Comparison of ENCODE assay signal across 22 mouse cellular contexts in the genomic region with DNA sequence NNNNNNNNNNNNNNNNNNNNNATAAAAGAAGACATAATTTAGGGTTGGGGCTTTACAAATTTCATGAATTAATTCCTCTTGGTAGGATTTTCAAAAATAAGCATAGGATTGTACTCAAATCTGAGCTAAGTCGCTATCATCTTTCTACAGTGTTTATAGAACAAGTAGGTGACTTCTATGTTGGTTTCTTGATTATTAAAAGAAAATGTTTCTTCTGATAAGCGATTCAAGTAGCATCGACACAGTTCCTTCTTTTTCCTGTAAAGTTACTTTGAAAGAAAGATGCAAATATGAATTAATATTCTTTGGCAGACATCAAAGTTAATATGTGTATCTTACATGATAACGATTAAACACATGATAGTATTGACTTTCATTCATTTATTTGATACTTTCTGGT. TPM values are rescaled to one million over a fixed set of nuclear protein-coding genes. Genes with fewer than 3 reads are reported as not detected.
DNase-seq lines count a peak whose midpoint lies in the region; ATAC-seq and TF ChIP-seq lines count a peak whose summit lies in the region.
"Had no signal": no experiment of that assay in that cellular context is flagged by ENCODE, and none has a peak within 500 bp of the region (broad histone marks: within the 10 kb centered on the region; RNA-seq: fewer than 3 reads in every experiment).

No protein-coding gene starts in this region.

- no peaks in the 10 kb centered on the region for H3K27me3 ChIP-seq in intestine, postnatal 0 days (replicated peaks; ENCODE audit: control insufficient read depth, insufficient read depth, low read length)
- H3K27me3 ChIP-seq in intestine, embryonic 16.5 days (replicated peaks; ENCODE audit: control insufficient read depth, insufficient read depth, low read length) = no peaks in the 10 kb centered on the region
- H3K27me3 ChIP-seq in neural tube, embryonic 13.5 days = no peaks in the 10 kb centered on the region
- H3K27me3 ChIP-seq in liver, embryonic 15.5 days = no peaks in the 10 kb centered on the region
- no peaks in the 10 kb centered on the region for H3K27me3 ChIP-seq in neural tube, embryonic 15.5 days (replicated peaks)
- H3K27me3 ChIP-seq: embryonic facial prominence, embryonic 13.5 days; megakaryocyte, embryonic 14.5 days had no signal

- no peaks in the 10 kb centered on the region for H3K9me3 ChIP-seq in intestine, postnatal 0 days (ENCODE audit: control insufficient read depth)
- H3K9me3 ChIP-seq in intestine, embryonic 16.5 days (ENCODE audit: control insufficient read depth, low read length) = no peaks in the 10 kb centered on the region
- H3K9me3 ChIP-seq in neural tube, embryonic 13.5 days = no peaks in the 10 kb centered on the region
- H3K9me3 ChIP-seq in liver, embryonic 15.5 days (replicated peaks) = no peaks in the 10 kb centered on the region
- H3K9me3 ChIP-seq in neural tube, embryonic 15.5 days (replicated peaks) = no peaks in the 10 kb centered on the region
- H3K9me3 ChIP-seq: embryonic facial prominence, embryonic 13.5 days; megakaryocyte, embryonic 14.5 days had no signal

- H3K27ac ChIP-seq in intestine, postnatal 0 days (ENCODE audit: low read depth, low read length) = no peak overlapping the region
- no peak overlapping the region for H3K27ac ChIP-seq in intestine, embryonic 16.5 days (ENCODE audit: low read length)
- H3K27ac ChIP-seq in neural tube, embryonic 13.5 days (replicated peaks) = no peak overlapping the region
- no peak overlapping the region for H3K27ac ChIP-seq in liver, embryonic 15.5 days (replicated peaks)
- no peak overlapping the region for H3K27ac ChIP-seq in neural tube, embryonic 15.5 days (replicated peaks)
- H3K27ac ChIP-seq: embryonic facial prominence, embryonic 13.5 days had no signal

- no peak for DNase-seq in neural tube, embryonic 10.5 days (ENCODE audit: extremely low spot score, low spot score)
- DNase-seq in left cerebral cortex, postnatal 10 days (ENCODE audit: extremely low spot score in 1 of 2, low spot score in 2 of 2) = no peak
- DNase-seq: adrenal gland, postnatal 10 days; cerebellum, adult 18-20 months; cerebellum, postnatal 25 days; embryo, embryonic 11 days; gastrocnemius, adult 2 months; heart, postnatal 4 days; kidney, adult 9 months; kidney, postnatal 14 days; lung, adult 18-20 months; right cerebral cortex, adult 18-20 months; right cerebral cortex, postnatal 4 days; thymus, adult 2 months; thymus, postnatal 4 days had no signal

- peak overlapping the region; percentile 89; the same call in 1 of the 2 replicates for H3K4me2 ChIP-seq in intestine, postnatal 0 days (replicated peaks; ENCODE audit: low read depth)
- H3K4me2 ChIP-seq in intestine, embryonic 16.5 days (ENCODE audit: low read depth, low read length) = no peak overlapping the region
- peak overlapping the region; percentile 79 for H3K4me2 ChIP-seq in neural tube, embryonic 13.5 days
- peak overlapping the region; percentile 82 for H3K4me2 ChIP-seq in liver, embryonic 15.5 days
- H3K4me2 ChIP-seq in neural tube, embryonic 15.5 days = peak overlapping the region; percentile 78; the same call in 1 of the 2 replicates

- TF ChIP-seq CTCF in intestine, postnatal 0 days (IDR thresholded peaks at IDR 0.05; ENCODE audit: low read depth) = no peak

- intact Hi-C loops in left cerebral cortex, postnatal 10 days (cut with DNase I) = loop anchor here (10.0 kb wide), 1 partner anchor 407 kb away; no protein-coding TSS in a partner anchor

- H3K36me3 ChIP-seq in intestine, postnatal 0 days (ENCODE audit: control insufficient read depth, insufficient read depth) = no peaks in the 10 kb centered on the region; the same call in 1 of the 2 replicates
- no peaks in the 10 kb centered on the region for H3K36me3 ChIP-seq in intestine, embryonic 16.5 days (ENCODE audit: control insufficient read depth, insufficient read depth, low read length)
- no peaks in the 10 kb centered on the region for H3K36me3 ChIP-seq in neural tube, embryonic 13.5 days
- peaks cover 9% of the 10 kb centered on the region for H3K36me3 ChIP-seq in liver, embryonic 15.5 days (replicated peaks)
- H3K36me3 ChIP-seq in neural tube, embryonic 15.5 days = no peaks in the 10 kb centered on the region
- H3K36me3 ChIP-seq: embryonic facial prominence, embryonic 13.5 days had no signal

- no peak overlapping the region for H3K9ac ChIP-seq in intestine, postnatal 0 days (ENCODE audit: low read depth, low read length)
- H3K9ac ChIP-seq in intestine, embryonic 16.5 days (ENCODE audit: low read depth, low read length) = no peak overlapping the region
- no peak overlapping the region for H3K9ac ChIP-seq in neural tube, embryonic 13.5 days
- H3K9ac ChIP-seq in liver, embryonic 15.5 days = no peak overlapping the region
- H3K9ac ChIP-seq in neural tube, embryonic 15.5 days (replicated peaks) = no peak overlapping the region

- ATAC-seq in intestine, postnatal 0 days = no peak
- no peak for ATAC-seq in intestine, embryonic 16.5 days
- no peak for ATAC-seq in neural tube, embryonic 13.5 days (ENCODE audit: low read depth)
- no peak for ATAC-seq in liver, embryonic 15.5 days (ENCODE audit: insufficient read depth)
- no peak for ATAC-seq in neural tube, embryonic 15.5 days (ENCODE audit: low FRiP score)

- no peak overlapping the region for H3K4me3 ChIP-seq in intestine, postnatal 0 days (ENCODE audit: low read depth, low read length)
- H3K4me3 ChIP-seq in intestine, embryonic 16.5 days (ENCODE audit: low read length) = no peak overlapping the region
- no peak overlapping the region for H3K4me3 ChIP-seq in neural tube, embryonic 13.5 days
- H3K4me3 ChIP-seq in liver, embryonic 15.5 days (replicated peaks) = peak overlapping the region; percentile 81; the same call in 1 of the 2 replicates
- no peak overlapping the region for H3K4me3 ChIP-seq in neural tube, embryonic 15.5 days (replicated peaks)

- peaks cover 4% of the 10 kb centered on the region; the same call in 1 of the 2 replicates for H3K4me1 ChIP-seq in intestine, postnatal 0 days (replicated peaks; ENCODE audit: control insufficient read depth, insufficient read depth, low read length)
- H3K4me1 ChIP-seq in intestine, embryonic 16.5 days (ENCODE audit: control insufficient read depth, insufficient read depth, low read length) = no peaks in the 10 kb centered on the region
- H3K4me1 ChIP-seq in neural tube, embryonic 13.5 days (replicated peaks) = peaks cover 26% of the 10 kb centered on the region
- H3K4me1 ChIP-seq in liver, embryonic 15.5 days (replicated peaks) = peaks cover 33% of the 10 kb centered on the region
- H3K4me1 ChIP-seq in neural tube, embryonic 15.5 days = peaks cover 23% of the 10 kb centered on the region

- 94% methylated on average over 4 of the region's 4 CpGs for WGBS in intestine, postnatal 0 days
- 96% methylated on average over 4 of the region's 4 CpGs for WGBS in intestine, embryonic 16.5 days
- 95% methylated on average over 4 of the region's 4 CpGs for WGBS in neural tube, embryonic 13.5 days
- WGBS in liver, embryonic 15.5 days (ENCODE audit: insufficient replicate concordance) = 71% methylated on average over 4 of the region's 4 CpGs
- 97% methylated on average over 4 of the region's 4 CpGs for WGBS in neural tube, embryonic 15.5 days

RNA-seq across cellular contexts. Expression of gene Ccdc82, which starts 1.3 kb away (rescaled TPM):
- polyA plus RNA-seq in intestine, postnatal 0 days (2015; fragmentation: Nextera tagmentation; extraction: Ambion mirVana) = 5.2 and 5.8 TPM in 2 replicates
- polyA plus RNA-seq in intestine, embryonic 16.5 days (2015; fragmentation: Nextera tagmentation; extraction: Ambion mirVana) = 7.1 and 7.5 TPM in 2 replicates
- 13.2 and 14.4 TPM in 2 replicates for polyA plus RNA-seq in neural tube, embryonic 13.5 days (2015; fragmentation: Nextera tagmentation; extraction: Ambion mirVana)
- polyA plus RNA-seq in liver, embryonic 15.5 days (2015; fragmentation: Nextera tagmentation; extraction: Ambion mirVana) = 8.4 and 8.7 TPM in 2 replicates
- polyA plus RNA-seq in neural tube, embryonic 15.5 days (2015; fragmentation: Nextera tagmentation; extraction: Ambion mirVana) = 14.1 and 14.6 TPM in 2 replicates
- total RNA-seq in left cerebral cortex, postnatal 10 days (2021) = 10 to 100 TPM; 12.2 to 13.7 TPM

RNA-seq across cellular contexts. Expression of gene Jrkl, which starts 2.5 kb away (rescaled TPM):
- 6.9 and 7.0 TPM in 2 replicates for polyA plus RNA-seq in intestine, postnatal 0 days (2015; fragmentation: Nextera tagmentation; extraction: Ambion mirVana)
- 6.2 and 6.8 TPM in 2 replicates for polyA plus RNA-seq in intestine, embryonic 16.5 days (2015; fragmentation: Nextera tagmentation; extraction: Ambion mirVana)
- polyA plus RNA-seq in neural tube, embryonic 13.5 days (2015; fragmentation: Nextera tagmentation; extraction: Ambion mirVana) = 12.7 and 14.9 TPM in 2 replicates
- polyA plus RNA-seq in liver, embryonic 15.5 days (2015; fragmentation: Nextera tagmentation; extraction: Ambion mirVana) = 2.0 and 2.3 TPM in 2 replicates
- 9.6 and 10.2 TPM in 2 replicates for polyA plus RNA-seq in neural tube, embryonic 15.5 days (2015; fragmentation: Nextera tagmentation; extraction: Ambion mirVana)
- total RNA-seq in left cerebral cortex, postnatal 10 days (2021) = 1 to 10 TPM; 9.1 to 9.2 TPM

RNA-seq across cellular contexts. Expression of gene Maml2, which starts 49.7 kb away (rescaled TPM):
- polyA plus RNA-seq in intestine, postnatal 0 days (2015; fragmentation: Nextera tagmentation; extraction: Ambion mirVana) = 3.1 and 3.4 TPM in 2 replicates
- 5.0 TPM in 2 replicates for polyA plus RNA-seq in intestine, embryonic 16.5 days (2015; fragmentation: Nextera tagmentation; extraction: Ambion mirVana)
- polyA plus RNA-seq in neural tube, embryonic 13.5 days (2015; fragmentation: Nextera tagmentation; extraction: Ambion mirVana) = 12.9 and 14.5 TPM in 2 replicates
- polyA plus RNA-seq in liver, embryonic 15.5 days (2015; fragmentation: Nextera tagmentation; extraction: Ambion mirVana) = 0.84 and 0.90 TPM in 2 replicates
- 12.0 TPM in 2 replicates for polyA plus RNA-seq in neural tube, embryonic 15.5 days (2015; fragmentation: Nextera tagmentation; extraction: Ambion mirVana)
- total RNA-seq in left cerebral cortex, postnatal 10 days (2021) = 1 to 10 TPM; 6.7 to 8.5 TPM
